In the genomic region with DNA sequence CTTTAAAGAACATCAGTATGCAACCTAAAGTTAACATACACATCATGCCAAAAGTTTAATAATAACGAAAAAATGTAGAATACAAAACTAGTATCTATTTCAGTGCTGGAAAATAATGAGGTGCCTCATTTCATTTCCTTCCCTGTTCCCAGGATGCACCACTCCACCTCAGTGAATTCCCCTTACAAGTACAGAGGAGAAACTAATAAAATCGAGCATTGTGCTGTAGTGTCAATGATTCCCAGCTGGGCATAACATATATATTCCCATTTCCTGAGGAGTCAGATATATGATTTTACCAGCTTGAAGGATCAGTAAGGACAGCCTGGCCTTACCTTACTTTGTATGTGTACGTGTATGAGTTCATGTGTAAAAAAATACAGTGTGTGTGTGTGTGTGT, we compare ENCODE assay signal across 30 mouse cellular contexts. TPM values are rescaled to one million over a fixed set of nuclear protein-coding genes. Genes with fewer than 3 reads are reported as not detected.
DNase-seq lines count a peak whose midpoint lies in the region; ATAC-seq and TF ChIP-seq lines count a peak whose summit lies in the region.
"Had no signal": no experiment of that assay in that cellular context is flagged by ENCODE, and none has a peak within 500 bp of the region (broad histone marks: within the 10 kb centered on the region; RNA-seq: fewer than 3 reads in every experiment).

No protein-coding gene starts in this region.

- H3K4me1 ChIP-seq in embryonic facial prominence, embryonic 13.5 days = peaks cover 47% of the 10 kb centered on the region
- H3K4me1 ChIP-seq in embryonic facial prominence, embryonic 10.5 days = peaks cover 55% of the 10 kb centered on the region
- peaks cover 6% of the 10 kb centered on the region; the same call in 1 of the 2 replicates for H3K4me1 ChIP-seq in stomach, embryonic 14.5 days (ENCODE audit: control insufficient read depth, insufficient read depth, low read length)
- no peaks in the 10 kb centered on the region for H3K4me1 ChIP-seq in stomach, postnatal 0 days (replicated peaks; ENCODE audit: control insufficient read depth, insufficient read depth)
- peaks cover 39% of the 10 kb centered on the region for H3K4me1 ChIP-seq in limb, embryonic 14.5 days (ENCODE audit: control insufficient read depth, insufficient read depth, low read length)
- H3K4me1 ChIP-seq: intestine, embryonic 15.5 days; liver, embryonic 12.5 days; midbrain, embryonic 15.5 days had no signal

- no peak for TF ChIP-seq CTCF in stomach, postnatal 0 days (IDR thresholded peaks at IDR 0.05; ENCODE audit: low read depth)

- 60% methylated on average over 3 of the region's 3 CpGs for WGBS in embryonic facial prominence, embryonic 13.5 days
- WGBS in embryonic facial prominence, embryonic 10.5 days = 76% methylated on average over 3 of the region's 3 CpGs
- 81% methylated on average over 3 of the region's 3 CpGs for WGBS in stomach, embryonic 14.5 days
- 66% methylated on average over 3 of the region's 3 CpGs for WGBS in stomach, postnatal 0 days
- 43% methylated on average over 3 of the region's 3 CpGs for WGBS in limb, embryonic 14.5 days

- DNase-seq in embryonic facial prominence, embryonic 10.5 days (ENCODE audit: low spot score) = no peak
- no peak for DNase-seq in stomach, postnatal 0 days (ENCODE audit: low spot score)
- DNase-seq in limb, embryonic 14.5 days (ENCODE audit: low spot score) = peak; percentile 45
- DNase-seq in urinary bladder, adult 2 months (ENCODE audit: low spot score) = no peak
- DNase-seq in spleen, postnatal 4 days (ENCODE audit: low spot score in 2 of 2) = no peak
- no peak for DNase-seq in urinary bladder, postnatal 36 days (ENCODE audit: low spot score in 2 of 2)
- DNase-seq: adrenal gland, adult 2 months; adrenal gland, postnatal 36 days; cerebellum, adult 2 months; cerebellum, postnatal 14 days; heart, postnatal 36 days; kidney, adult 2 months; kidney, postnatal 4 days; liver, postnatal 0 days; right cerebral cortex, adult 18-20 months; spleen, adult 18-20 months; thymus, postnatal 14 days had no signal

- peak overlapping the region; percentile 64 for H3K27ac ChIP-seq in embryonic facial prominence, embryonic 13.5 days
- H3K27ac ChIP-seq in embryonic facial prominence, embryonic 10.5 days (replicated peaks) = no peak overlapping the region
- peak overlapping the region; percentile 52; the same call in 1 of the 2 replicates for H3K27ac ChIP-seq in stomach, embryonic 14.5 days (ENCODE audit: low read length)
- no peak overlapping the region for H3K27ac ChIP-seq in stomach, postnatal 0 days (replicated peaks)
- H3K27ac ChIP-seq in limb, embryonic 14.5 days (replicated peaks; ENCODE audit: low read depth, low read length) = peak overlapping the region; percentile 61; the same call in 1 of the 2 replicates
- H3K27ac ChIP-seq: heart, embryonic 10.5 days; hindbrain, embryonic 12.5 days; hindbrain, postnatal 0 days; intestine, embryonic 15.5 days; liver, embryonic 12.5 days; macrophage; midbrain, embryonic 15.5 days had no signal

- H3K27me3 ChIP-seq in embryonic facial prominence, embryonic 13.5 days = no peaks in the 10 kb centered on the region
- no peaks in the 10 kb centered on the region for H3K27me3 ChIP-seq in embryonic facial prominence, embryonic 10.5 days (replicated peaks; ENCODE audit: low read depth, poor library complexity, severe bottlenecking)
- H3K27me3 ChIP-seq in stomach, embryonic 14.5 days (ENCODE audit: control insufficient read depth, insufficient read depth, low read length) = no peaks in the 10 kb centered on the region
- H3K27me3 ChIP-seq in stomach, postnatal 0 days (ENCODE audit: control insufficient read depth, insufficient read depth, low read length) = no peaks in the 10 kb centered on the region
- H3K27me3 ChIP-seq in limb, embryonic 14.5 days (ENCODE audit: control insufficient read depth, insufficient read depth, low read length) = no peaks in the 10 kb centered on the region
- H3K27me3 ChIP-seq: CH12.LX; hindbrain, embryonic 12.5 days; intestine, embryonic 15.5 days; liver, embryonic 12.5 days; midbrain, embryonic 15.5 days had no signal

- H3K4me2 ChIP-seq in embryonic facial prominence, embryonic 13.5 days = no peak overlapping the region
- no peak overlapping the region for H3K4me2 ChIP-seq in stomach, embryonic 14.5 days (replicated peaks; ENCODE audit: low read depth, low read length)
- H3K4me2 ChIP-seq in stomach, postnatal 0 days (replicated peaks; ENCODE audit: low read depth) = no peak overlapping the region
- no peak overlapping the region for H3K4me2 ChIP-seq in limb, embryonic 14.5 days (replicated peaks; ENCODE audit: low read depth, low read length, severe bottlenecking)
- H3K4me2 ChIP-seq: hindbrain, embryonic 12.5 days; intestine, embryonic 15.5 days; liver, embryonic 12.5 days; midbrain, embryonic 15.5 days had no signal

- no peak overlapping the region for H3K4me3 ChIP-seq in embryonic facial prominence, embryonic 13.5 days
- H3K4me3 ChIP-seq in embryonic facial prominence, embryonic 10.5 days = no peak overlapping the region
- H3K4me3 ChIP-seq in stomach, embryonic 14.5 days (ENCODE audit: low read depth, low read length) = no peak overlapping the region
- H3K4me3 ChIP-seq in stomach, postnatal 0 days (ENCODE audit: low read depth, low read length) = no peak overlapping the region
- H3K4me3 ChIP-seq in limb, embryonic 14.5 days (replicated peaks; ENCODE audit: low read length) = no peak overlapping the region
- H3K4me3 ChIP-seq: heart, embryonic 10.5 days; hindbrain, embryonic 12.5 days; intestine, embryonic 15.5 days; liver, embryonic 12.5 days; midbrain, embryonic 15.5 days had no signal

- no peak for ATAC-seq in embryonic facial prominence, embryonic 13.5 days (ENCODE audit: insufficient number of reproducible peaks, insufficient read depth, low FRiP score, low TSS enrichment, low read depth)
- ATAC-seq in stomach, embryonic 14.5 days (ENCODE audit: insufficient number of reproducible peaks, insufficient read depth, low FRiP score, low read depth) = no peak
- ATAC-seq in stomach, postnatal 0 days (ENCODE audit: low FRiP score, low TSS enrichment) = no peak
- peak; percentile 71 for ATAC-seq in limb, embryonic 14.5 days (ENCODE audit: low FRiP score, low read depth)
- ATAC-seq: activated CD4-positive, CD25-positive, alpha-beta regulatory T cell, adult 4 months; forebrain, embryonic 14.5 days; hindbrain, postnatal 0 days; intestine, embryonic 15.5 days; liver, embryonic 12.5 days; liver, postnatal 0 days; lung, postnatal 0 days; midbrain, embryonic 15.5 days had no signal

- H3K9ac ChIP-seq in embryonic facial prominence, embryonic 13.5 days = no peak overlapping the region
- no peak overlapping the region for H3K9ac ChIP-seq in stomach, embryonic 14.5 days (replicated peaks; ENCODE audit: low read depth, low read length)
- no peak overlapping the region for H3K9ac ChIP-seq in stomach, postnatal 0 days (ENCODE audit: low read length)
- no peak overlapping the region for H3K9ac ChIP-seq in limb, embryonic 14.5 days (ENCODE audit: low read depth, low read length, severe bottlenecking)
- H3K9ac ChIP-seq: hindbrain, embryonic 12.5 days; intestine, embryonic 15.5 days; liver, embryonic 12.5 days; liver, postnatal 0 days; midbrain, embryonic 15.5 days had no signal

- no peak for TF ChIP-seq POLR2A in limb, embryonic 14.5 days (IDR thresholded peaks at IDR 0.05; ENCODE audit: borderline replicate concordance, extremely low read depth, insufficient read depth, insufficient read length)

- peaks cover 8% of the 10 kb centered on the region; the same call in 1 of the 2 replicates for H3K36me3 ChIP-seq in embryonic facial prominence, embryonic 13.5 days
- peaks cover 25% of the 10 kb centered on the region for H3K36me3 ChIP-seq in embryonic facial prominence, embryonic 10.5 days (replicated peaks)
- H3K36me3 ChIP-seq in stomach, embryonic 14.5 days (ENCODE audit: control insufficient read depth, insufficient read depth, low read length) = no peaks in the 10 kb centered on the region
- H3K36me3 ChIP-seq in stomach, postnatal 0 days (ENCODE audit: control insufficient read depth, insufficient read depth, low read length) = no peaks in the 10 kb centered on the region
- no peaks in the 10 kb centered on the region; the same call in 1 of the 2 replicates for H3K36me3 ChIP-seq in limb, embryonic 14.5 days (ENCODE audit: control insufficient read depth, insufficient read depth, low read length)
- H3K36me3 ChIP-seq: hindbrain, embryonic 12.5 days; intestine, embryonic 15.5 days; liver, embryonic 12.5 days; midbrain, embryonic 15.5 days had no signal

- no peaks in the 10 kb centered on the region for H3K9me3 ChIP-seq in embryonic facial prominence, embryonic 13.5 days
- no peaks in the 10 kb centered on the region for H3K9me3 ChIP-seq in embryonic facial prominence, embryonic 10.5 days
- no peaks in the 10 kb centered on the region for H3K9me3 ChIP-seq in stomach, embryonic 14.5 days (ENCODE audit: control insufficient read depth, low read depth, low read length)
- no peaks in the 10 kb centered on the region for H3K9me3 ChIP-seq in stomach, postnatal 0 days (ENCODE audit: control insufficient read depth, low read length)
- H3K9me3 ChIP-seq in limb, embryonic 14.5 days (ENCODE audit: control insufficient read depth, low read length) = no peaks in the 10 kb centered on the region
- H3K9me3 ChIP-seq: heart, embryonic 10.5 days; hindbrain, embryonic 12.5 days; intestine, embryonic 15.5 days; liver, embryonic 12.5 days; midbrain, embryonic 15.5 days had no signal

- TF ChIP-seq EP300 in stomach, postnatal 0 days (optimal IDR thresholded peaks at IDR 0.05) = no peak

RNA-seq across cellular contexts. Expression of a gene that starts 36.9 kb away (rescaled TPM):
- 138 and 142 TPM in 2 replicates for polyA plus RNA-seq in embryonic facial prominence, embryonic 13.5 days (2015; fragmentation: Nextera tagmentation; extraction: Ambion mirVana)
- polyA plus RNA-seq in embryonic facial prominence, embryonic 10.5 days (2016; fragmentation: Nextera tagmentation; extraction: Ambion mirVana) = 129 and 155 TPM in 2 replicates
- 92.6 and 99.7 TPM in 2 replicates for polyA plus RNA-seq in stomach, embryonic 14.5 days (2014; fragmentation: Nextera tagmentation; extraction: Ambion mirVana)
- 36.4 and 37.5 TPM in 2 replicates for polyA plus RNA-seq in stomach, postnatal 0 days (2015; fragmentation: Nextera tagmentation; extraction: Ambion mirVana)
- 90.8 and 114 TPM in 2 replicates for polyA plus RNA-seq in limb, embryonic 14.5 days (2012; rRNA removed)
- polyA plus RNA-seq in limb, embryonic 14.5 days (2014; fragmentation: Nextera tagmentation; extraction: Ambion mirVana) = 161 and 187 TPM in 2 replicates
- polyA plus RNA-seq in urinary bladder, adult 2 months (2012; rRNA removed) = 53.4 and 62.8 TPM in 2 replicates
- polyA plus RNA-seq: activated CD4-positive, CD25-positive, alpha-beta regulatory T cell, adult 4 months had no signal

Comparison
In these comparisons a context has a peak if more than half of its experiments do, and no peak if none do; other contexts are left out.
1. H3K27ac ChIP-seq: peak in embryonic facial prominence, embryonic 13.5 days (single experiment), stomach, embryonic 14.5 days (single experiment) and limb, embryonic 14.5 days (single experiment); none in embryonic facial prominence, embryonic 10.5 days (single experiment) and stomach, postnatal 0 days (single experiment).